Mouse (Mus musculus) heart, embryonic 11.5 days (tissue): ENCODE data around the gene Vps50. TPM values are rescaled to one million over a fixed set of nuclear protein-coding genes. Genes with fewer than 3 reads are reported as not detected.

Experiments
- ATAC-seq: fragments of 200-750 bp; cut with Nextera tagmentation; replicated peaks from 2 replicates; pipeline ENCODE4 v1.8.0; 2017; ENCODE audit warnings: moderate library complexity; ENCODE audit not compliant: insufficient number of reproducible peaks, low FRiP score, low TSS enrichment
- H3K27ac ChIP-seq: fragments of 300-500 bp; sonication (generic); 2 replicates; pipeline ENCODE4 v1.5.1; 2014; ENCODE audit warnings: mild to moderate bottlenecking, low read depth, low read length
- H3K27me3 ChIP-seq: fragments of 300-500 bp; sonication (generic); 2 replicates; pipeline ENCODE4 v1.6.1; 2014; ENCODE audit warnings: mild to moderate bottlenecking, low read length, mixed read lengths; ENCODE audit not compliant: control insufficient read depth, insufficient read depth
- H3K36me3 ChIP-seq: fragments of 300-500 bp; sonication (generic); 2 replicates; pipeline ENCODE4 v1.6.1; 2014; ENCODE audit warnings: mild to moderate bottlenecking, low read length, moderate library complexity, mixed read lengths; ENCODE audit not compliant: control insufficient read depth, insufficient read depth
- H3K4me1 ChIP-seq: fragments of 300-500 bp; sonication (generic); 2 replicates; pipeline ENCODE4 v1.6.1; 2014; ENCODE audit warnings: low read length; ENCODE audit not compliant: control insufficient read depth, insufficient read depth
- H3K4me2 ChIP-seq: fragments of 300-500 bp; sonication (generic); 2 replicates; pipeline ENCODE4 v1.6.1; 2014; ENCODE audit warnings: mild to moderate bottlenecking, moderate library complexity
- H3K4me3 ChIP-seq: fragments of 300-500 bp; sonication (generic); 2 replicates; pipeline ENCODE4 v1.5.1; 2014; ENCODE audit warnings: low read depth, low read length
- H3K9ac ChIP-seq: fragments of 300-500 bp; sonication (generic); 2 replicates; pipeline ENCODE4 v1.6.1; 2014; ENCODE audit warnings: mild to moderate bottlenecking, low read depth, low read length, moderate library complexity
- H3K9me3 ChIP-seq: fragments of 300-500 bp; sonication (generic); replicated peaks from 2 replicates; pipeline ENCODE4 v1.6.1; 2016; ENCODE audit warnings: low read length; ENCODE audit not compliant: control insufficient read depth
- WGBS: fragments of 180-500 bp; shearing (Covaris S2); extraction: QIAGEN DNeasy Blood & Tissue Kit; methylation state at CpG from one replicate; pipeline ENCODE4 v1.1.7; 2014; ENCODE audit not compliant: insufficient replicate concordance; 5-methylcytosine and 5-hydroxymethylcytosine counted together
- polyA plus RNA-seq: library from polyadenylated mRNA; unstranded; fragments of >200 nt; fragmentation: Nextera tagmentation; extraction: Ambion mirVana; gene quantifications from 2 replicates; pipeline ENCODE4 v1.2.1, GENCODE M21; 2014

Vps50 gene
- polyA plus RNA-seq, 1 experiment from 2014 or later, result 21.2 TPM

- Histone ChIP-seq H3K9ac (no peak overlapping the region), H3K36me3 (no peaks in the 10 kb centered on the region), H3K4me1 (no peaks in the 10 kb centered on the region), H3K9me3 (no peaks in the 10 kb centered on the region), H3K4me3 (no peak overlapping the region), H3K4me2 (no peak overlapping the region), H3K27me3 (no peaks in the 10 kb centered on the region), H3K27ac (no peak overlapping the region)
- ATAC-seq, result no peak
- WGBS, result 88% methylated on average over 4 of the region's 4 CpGs
These were observed 66.8 kb downstream of the Vps50 start for GRCm38 (mm10) chr6:3565005-3565404.

DNA sequence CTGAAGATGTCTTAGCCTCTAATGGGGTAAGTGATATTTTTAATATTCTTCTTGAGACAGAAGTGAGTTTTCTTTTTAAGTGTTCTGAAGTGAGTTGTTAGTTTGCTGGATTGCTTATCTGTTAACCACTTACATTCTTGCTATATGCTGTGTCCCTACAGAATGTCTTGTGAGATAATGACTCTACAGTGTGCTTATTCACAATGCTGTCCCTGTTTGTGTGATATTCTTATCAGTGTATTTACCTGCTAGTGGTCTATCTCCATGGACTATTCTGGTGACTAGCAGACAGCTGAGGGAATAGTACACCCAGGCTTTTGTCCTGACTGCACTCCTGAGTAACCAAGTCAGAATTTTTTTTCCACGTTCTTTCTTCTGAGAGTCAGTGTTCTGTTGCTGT lies 67.5 kb downstream of the Vps50 start:
- Histone ChIP-seq H3K9me3 (no peaks in the 10 kb centered on the region), H3K4me2 (no peak overlapping the region), H3K27ac (no peak overlapping the region), H3K4me3 (no peak overlapping the region), H3K4me1 (no peaks in the 10 kb centered on the region), H3K9ac (no peak overlapping the region), H3K36me3 (no peaks in the 10 kb centered on the region), H3K27me3 (no peaks in the 10 kb centered on the region)
- 0 out of 2 replicates have a peak, but pooled peaks have one; percentile 49 for ATAC-seq
- 92% methylated on average over 1 of the region's 1 CpGs for WGBS

GRCm38 (mm10) chr6:3567071-3567610 lies 69.0 kb downstream of the Vps50 start:
- Histone ChIP-seq H3K4me3 (no peak overlapping the region), H3K9me3 (no peaks in the 10 kb centered on the region), H3K27ac (no peak overlapping the region), H3K27me3 (no peaks in the 10 kb centered on the region), H3K4me1 (no peaks in the 10 kb centered on the region), H3K4me2 (no peak overlapping the region), H3K36me3 (no peaks in the 10 kb centered on the region), H3K9ac (no peak overlapping the region)
- ATAC-seq, result no peak
- WGBS, result 93% methylated on average over 7 of the region's 7 CpGs

- Histone ChIP-seq H3K27ac (no peak overlapping the region), H3K27me3 (no peaks in the 10 kb centered on the region), H3K4me3 (no peak overlapping the region), H3K4me2 (no peak overlapping the region), H3K9ac (no peak overlapping the region), H3K4me1 (no peaks in the 10 kb centered on the region), H3K9me3 (no peaks in the 10 kb centered on the region), H3K36me3 (no peaks in the 10 kb centered on the region)
- no peak for ATAC-seq
- 35% methylated on average over 2 of the region's 2 CpGs for WGBS
These were observed 74.1 kb downstream of the Vps50 start for GRCm38 (mm10) chr6:3572221-3572815.

GRCm38 (mm10) chr6:3573787-3574186 lies 75.6 kb downstream of the Vps50 start:
- Histone ChIP-seq H3K9me3 (no peaks in the 10 kb centered on the region), H3K36me3 (no peaks in the 10 kb centered on the region), H3K4me2 (no peak overlapping the region), H3K4me1 (no peaks in the 10 kb centered on the region), H3K27ac (no peak overlapping the region), H3K27me3 (no peaks in the 10 kb centered on the region), H3K9ac (no peak overlapping the region), H3K4me3 (no peak overlapping the region)
- 93% methylated on average over 8 of the region's 8 CpGs for whole genome bisulfite sequencing
- no peak for ATAC-seq

GRCm38 (mm10) chr6:3585402-3585801 lies 87.2 kb downstream of the Vps50 start:
- Histone ChIP-seq H3K9me3 (no peaks in the 10 kb centered on the region), H3K27ac (no peak overlapping the region), H3K36me3 (peaks cover 4% of the 10 kb centered on the region; the same call in 1 of the 2 replicates), H3K4me2 (no peak overlapping the region), H3K27me3 (no peaks in the 10 kb centered on the region), H3K4me1 (no peaks in the 10 kb centered on the region), H3K4me3 (no peak overlapping the region), H3K9ac (no peak overlapping the region)
- no peak for ATAC-seq
- WGBS, result 83% methylated on average over 1 of the region's 1 CpGs

DNA sequence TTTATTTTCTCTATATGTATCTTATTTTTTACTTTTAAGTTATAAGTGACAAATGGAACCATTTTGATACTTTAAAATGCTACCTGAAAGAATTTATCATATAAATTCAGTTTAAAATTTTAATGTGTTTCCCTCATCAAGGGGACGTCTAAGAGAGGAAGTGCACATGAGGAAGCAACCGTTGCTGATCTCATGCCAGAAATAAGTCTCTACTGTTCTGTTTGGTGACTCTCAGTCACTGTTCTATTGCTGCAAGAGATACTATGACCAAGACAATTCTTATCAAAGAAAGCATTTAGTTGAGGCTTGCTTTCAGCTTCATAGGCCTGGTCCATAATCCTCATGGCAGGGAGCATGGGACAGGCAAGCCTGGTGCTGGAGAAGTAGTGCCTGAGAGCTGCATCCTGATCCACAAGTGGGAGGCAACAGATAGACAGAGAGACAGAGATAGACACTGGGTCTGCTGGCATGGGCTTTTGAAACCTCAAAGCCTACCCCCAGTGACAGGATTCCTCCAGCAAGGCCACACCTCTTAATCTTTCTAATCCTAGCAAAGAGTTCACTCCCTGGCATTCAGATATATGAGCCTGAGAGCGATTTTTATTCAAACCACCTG lies 92.2 kb downstream of the Vps50 start:
- H3K36me3 ChIP-seq, result peaks cover 4% of the 10 kb centered on the region; the same call in 1 of the 2 replicates
- no peaks in the 10 kb centered on the region for H3K9me3 ChIP-seq
- H3K9ac ChIP-seq, result no peak overlapping the region
- H3K4me1 ChIP-seq, result no peaks in the 10 kb centered on the region
- no peak overlapping the region for H3K4me3 ChIP-seq
- H3K27ac ChIP-seq, result no peak overlapping the region
- ATAC-seq, result no peak
- H3K4me2 ChIP-seq, result no peak overlapping the region
- 72% methylated on average over 3 of the region's 3 CpGs for WGBS
- no peaks in the 10 kb centered on the region for H3K27me3 ChIP-seq

- Histone ChIP-seq H3K9me3 (no peaks in the 10 kb centered on the region), H3K4me1 (no peaks in the 10 kb centered on the region), H3K4me2 (no peak overlapping the region), H3K4me3 (no peak overlapping the region), H3K27me3 (no peaks in the 10 kb centered on the region), H3K27ac (no peak overlapping the region), H3K9ac (no peak overlapping the region), H3K36me3 (no peaks in the 10 kb centered on the region; the same call in 1 of the 2 replicates)
- WGBS, result 68% methylated on average over 1 of the region's 1 CpGs
- ATAC-seq, result no peak
These were observed 96.1 kb downstream of the Vps50 start for GRCm38 (mm10) chr6:3594246-3594645.

DNA sequence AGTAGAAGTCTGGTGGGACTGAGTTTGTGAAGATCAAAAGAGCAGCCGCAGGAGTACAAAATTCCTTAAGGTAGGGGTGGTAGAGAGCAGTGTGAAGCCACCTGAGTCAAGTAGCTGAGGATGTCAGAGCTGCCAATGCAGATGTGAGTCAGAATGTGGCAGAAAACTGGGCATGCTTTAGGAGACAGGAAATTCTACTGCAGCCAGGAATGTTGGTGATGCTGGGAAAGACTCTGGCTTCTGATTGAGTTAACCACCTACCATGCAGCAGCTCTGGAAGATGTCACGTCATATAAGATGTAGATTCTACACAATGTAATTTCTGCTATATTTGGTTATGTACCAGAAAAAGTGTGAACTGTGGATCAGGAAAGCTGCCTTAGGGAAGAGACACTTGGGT lies 114.6 kb downstream of the Vps50 start:
- no peaks in the 10 kb centered on the region for H3K36me3 ChIP-seq
- H3K27me3 ChIP-seq, result no peaks in the 10 kb centered on the region
- 82% methylated on average over 2 of the region's 2 CpGs for WGBS
- no peak for ATAC-seq
- no peak overlapping the region for H3K4me2 ChIP-seq
- no peaks in the 10 kb centered on the region for H3K9me3 ChIP-seq
- H3K9ac ChIP-seq, result no peak overlapping the region
- no peak overlapping the region for H3K27ac ChIP-seq
- H3K4me1 ChIP-seq, result no peaks in the 10 kb centered on the region
- H3K4me3 ChIP-seq, result no peak overlapping the region
